Mouse (Mus musculus) embryonic facial prominence, embryonic 10.5 days (tissue): ENCODE data around the gene Zfp451. TPM values are rescaled to one million over a fixed set of nuclear protein-coding genes. Genes with fewer than 3 reads are reported as not detected.

ENCODE experiments used
- DNase-seq: peaks from one replicate; pipeline ENCODE4 v3.0.0-alpha.2; 2017; ENCODE audit warnings: low spot score
- H3K27ac ChIP-seq: fragments of 300-500 bp; sonication (generic); replicated peaks from 2 replicates; pipeline ENCODE4 v1.5.1; 2016; ENCODE audit warnings: mild to moderate bottlenecking
- H3K27me3 ChIP-seq: fragments of 300-500 bp; sonication (generic); replicated peaks from 2 replicates; pipeline ENCODE4 v1.6.1; 2016; ENCODE audit warnings: low read depth, mild to moderate bottlenecking; ENCODE audit not compliant: poor library complexity, severe bottlenecking
- H3K36me3 ChIP-seq: fragments of 300-500 bp; sonication (generic); replicated peaks from 2 replicates; pipeline ENCODE4 v1.6.1; 2016; ENCODE audit warnings: mild to moderate bottlenecking, moderate library complexity
- H3K4me1 ChIP-seq: fragments of 300-500 bp; sonication (generic); 2 replicates; pipeline ENCODE4 v1.6.1; 2016
- H3K4me3 ChIP-seq: fragments of 300-500 bp; sonication (generic); 2 replicates; pipeline ENCODE4 v1.5.1; 2016; ENCODE audit warnings: mild to moderate bottlenecking, moderate library complexity
- H3K9me3 ChIP-seq: fragments of 300-500 bp; sonication (generic); 2 replicates; pipeline ENCODE4 v1.6.1; 2016; ENCODE audit warnings: mild to moderate bottlenecking
- WGBS: fragments of 180-500 bp; shearing (Covaris S2); methylation state at CpG from one replicate; pipeline ENCODE4 v1.1.7; 2016; 5-methylcytosine and 5-hydroxymethylcytosine counted together
- polyA plus RNA-seq: library from polyadenylated mRNA; unstranded; fragments of >200 nt; fragmentation: Nextera tagmentation; extraction: Ambion mirVana; gene quantifications from 2 replicates; pipeline ENCODE4 v1.2.1, GENCODE M21; 2016

The Zfp451 gene
- polyA plus RNA-seq, 1 experiment from 2014 or later, result 35.7 TPM

DNA sequence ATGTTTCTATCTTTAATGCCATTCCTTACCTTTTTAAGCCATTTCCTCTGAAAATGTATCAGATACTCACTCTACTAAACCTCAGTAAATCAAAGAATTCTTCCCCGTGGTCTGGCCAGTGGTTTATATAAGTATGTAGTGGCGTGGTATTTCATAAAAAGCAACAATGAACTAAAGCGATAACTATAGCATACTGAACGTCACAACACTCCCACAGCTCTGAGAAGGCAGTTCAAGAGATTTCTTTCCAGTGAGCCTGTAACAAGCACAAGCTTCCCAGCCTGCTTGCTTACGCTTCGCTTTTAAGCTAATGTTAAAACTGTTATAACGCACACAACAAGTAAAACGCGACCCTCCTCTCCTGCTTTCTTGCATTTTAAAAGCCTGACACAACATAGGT lies 42.3 kb downstream of the Zfp451 start:
- Histone ChIP-seq H3K27me3 (no peaks in the 10 kb centered on the region), H3K4me1 (no peaks in the 10 kb centered on the region), H3K27ac (no peak overlapping the region), H3K36me3 (peaks cover 90% of the 10 kb centered on the region), H3K4me3 (no peak overlapping the region), H3K9me3 (no peaks in the 10 kb centered on the region)
- 94% methylated on average over 9 of the region's 9 CpGs for WGBS
- no peak for DNase-seq

DNA sequence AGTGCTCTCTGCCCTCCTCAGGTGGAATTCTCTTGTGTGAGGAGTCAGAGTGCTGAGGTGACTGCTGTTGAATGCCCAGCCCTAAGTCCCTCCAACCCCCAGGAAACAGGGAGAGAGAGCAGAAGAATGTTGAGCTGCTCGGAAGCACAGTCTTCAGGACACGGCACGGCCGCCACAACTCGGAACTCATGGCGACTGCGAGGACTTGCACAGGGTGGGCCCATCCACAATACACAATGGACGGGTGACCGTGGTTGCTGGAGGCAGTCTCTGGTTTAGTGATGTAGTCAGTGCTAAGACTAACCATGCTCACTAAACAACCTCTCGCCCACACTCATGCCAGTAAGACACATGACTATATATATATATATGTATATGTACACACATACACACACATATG lies 42.8 kb downstream of the Zfp451 start:
- no peak overlapping the region for H3K4me3 ChIP-seq
- no peaks in the 10 kb centered on the region for H3K9me3 ChIP-seq
- no peaks in the 10 kb centered on the region for H3K27me3 ChIP-seq
- 92% methylated on average over 10 of the region's 10 CpGs for WGBS
- H3K27ac ChIP-seq, result no peak overlapping the region
- no peaks in the 10 kb centered on the region for H3K4me1 ChIP-seq
- no peak for DNase-seq
- peaks cover 87% of the 10 kb centered on the region for H3K36me3 ChIP-seq

DNA sequence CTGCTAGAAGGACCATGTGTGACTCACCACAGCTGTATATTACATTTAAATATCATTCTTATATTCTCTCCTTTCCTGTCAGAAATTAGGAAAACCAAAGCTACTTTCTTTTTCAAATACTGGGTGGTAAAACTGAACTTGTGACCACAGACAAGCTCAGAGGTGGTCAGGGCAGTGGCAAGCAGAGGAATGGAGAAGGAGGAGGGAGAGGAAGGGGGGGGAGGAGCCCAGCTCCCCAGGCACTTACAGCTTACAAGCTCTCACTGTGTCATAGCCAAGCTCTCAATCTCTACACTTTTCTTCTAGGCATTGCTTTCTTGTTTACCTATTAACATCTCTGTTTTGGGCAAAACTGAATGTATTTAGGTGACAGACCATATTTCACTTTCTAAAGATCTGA lies 45.6 kb downstream of the Zfp451 start:
- H3K9me3 ChIP-seq, result no peaks in the 10 kb centered on the region
- no peak overlapping the region for H3K4me3 ChIP-seq
- no peaks in the 10 kb centered on the region for H3K4me1 ChIP-seq
- H3K27ac ChIP-seq, result no peak overlapping the region
- DNase-seq, result no peak
- H3K27me3 ChIP-seq, result no peaks in the 10 kb centered on the region
- H3K36me3 ChIP-seq, result peaks cover 77% of the 10 kb centered on the region

DNA sequence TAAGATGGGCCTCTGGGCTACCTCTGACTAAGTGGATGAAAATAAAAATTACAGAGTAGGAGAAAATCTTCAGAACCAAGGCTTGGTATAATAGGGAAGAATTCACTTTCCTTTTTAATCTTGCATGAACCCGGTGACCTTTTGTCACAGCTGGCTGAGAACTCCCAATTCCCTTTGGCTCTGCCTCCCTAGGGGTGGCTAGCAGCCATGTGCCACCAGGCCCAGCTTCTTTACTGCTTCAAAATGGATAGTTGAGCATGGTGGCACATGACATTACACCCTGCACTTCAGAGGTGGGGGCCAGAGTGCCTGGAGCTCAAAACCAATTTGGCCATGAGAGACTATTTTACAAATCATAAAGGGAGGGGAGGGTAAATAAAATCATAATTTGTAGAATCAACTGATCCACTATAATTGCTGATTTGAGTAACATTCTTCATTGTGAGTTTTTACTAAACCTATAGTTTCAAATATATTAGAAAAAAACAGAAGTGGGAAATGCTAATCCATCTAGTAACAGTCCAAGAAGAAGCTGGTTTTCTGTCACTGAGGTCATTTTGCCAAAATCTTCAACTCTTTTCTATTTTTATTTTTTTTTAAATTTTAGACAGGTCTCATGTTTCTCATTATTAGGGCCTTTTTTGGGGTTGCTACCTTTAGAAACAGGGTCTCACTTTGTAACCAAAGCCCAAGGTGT lies 46.2 kb downstream of the Zfp451 start:
- H3K27me3 ChIP-seq, result no peaks in the 10 kb centered on the region
- no peak overlapping the region for H3K4me3 ChIP-seq
- H3K9me3 ChIP-seq, result no peaks in the 10 kb centered on the region
- DNase-seq, result no peak
- H3K36me3 ChIP-seq, result peaks cover 73% of the 10 kb centered on the region
- 89% methylated on average over 1 of the region's 1 CpGs for WGBS
- no peak overlapping the region for H3K27ac ChIP-seq
- 0 out of 2 replicates have a peak, but pooled peaks cover 3% of the 10 kb centered on the region for H3K4me1 ChIP-seq

DNA sequence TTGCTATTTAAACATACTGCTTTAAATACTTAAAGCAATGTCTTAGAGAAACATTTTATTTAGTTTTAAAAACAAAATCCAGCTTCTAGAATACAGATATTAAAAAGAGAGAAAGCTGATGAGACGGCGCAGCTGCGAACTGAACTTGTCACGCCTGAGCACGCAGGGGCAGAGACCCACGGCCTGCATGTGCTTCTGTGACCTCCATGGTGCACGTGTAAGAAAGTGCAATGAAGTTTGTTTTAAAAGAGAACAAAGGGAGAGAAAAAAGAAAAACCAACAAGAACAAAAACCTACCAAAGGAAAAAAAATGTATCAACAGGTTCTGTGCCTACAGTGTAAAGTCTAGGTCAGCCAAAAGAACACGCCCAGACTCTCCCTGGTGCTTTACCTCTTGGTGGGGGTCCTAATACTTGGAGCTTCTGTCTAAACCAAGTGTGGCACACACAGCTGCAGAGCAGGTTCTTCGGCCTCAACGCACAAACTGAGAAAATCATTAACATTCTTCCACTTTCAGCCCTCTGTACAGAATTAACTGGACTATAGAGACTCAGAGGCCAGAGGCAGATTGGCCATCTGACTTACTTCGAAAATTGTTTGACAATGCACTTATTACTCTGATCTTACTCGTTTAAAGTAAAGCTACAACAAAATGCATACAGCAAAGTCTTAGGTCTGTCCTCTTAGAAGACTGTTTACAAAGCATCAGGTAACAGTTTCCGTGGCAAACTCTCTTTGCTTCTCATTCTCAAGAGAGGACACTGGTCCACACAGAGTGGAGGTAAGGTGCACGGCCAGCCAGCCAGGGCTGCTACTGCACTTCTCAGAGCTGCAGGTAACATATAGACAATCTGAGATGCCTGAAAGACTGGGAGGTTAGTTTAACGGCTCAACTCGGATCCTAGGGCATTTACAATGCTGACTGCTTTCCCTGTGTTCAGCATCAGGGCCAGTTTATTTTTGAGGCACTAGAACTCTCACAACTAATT lies 47.6 kb downstream of the Zfp451 start:
- no peaks in the 10 kb centered on the region for H3K9me3 ChIP-seq
- no peak overlapping the region for H3K27ac ChIP-seq
- H3K27me3 ChIP-seq, result no peaks in the 10 kb centered on the region
- 78% methylated on average over 16 of the region's 16 CpGs for WGBS
- H3K4me1 ChIP-seq, result 0 out of 2 replicates have a peak, but pooled peaks cover 5% of the 10 kb centered on the region
- DNase-seq, result no peak
- H3K4me3 ChIP-seq, result no peak overlapping the region
- peaks cover 70% of the 10 kb centered on the region for H3K36me3 ChIP-seq

DNA sequence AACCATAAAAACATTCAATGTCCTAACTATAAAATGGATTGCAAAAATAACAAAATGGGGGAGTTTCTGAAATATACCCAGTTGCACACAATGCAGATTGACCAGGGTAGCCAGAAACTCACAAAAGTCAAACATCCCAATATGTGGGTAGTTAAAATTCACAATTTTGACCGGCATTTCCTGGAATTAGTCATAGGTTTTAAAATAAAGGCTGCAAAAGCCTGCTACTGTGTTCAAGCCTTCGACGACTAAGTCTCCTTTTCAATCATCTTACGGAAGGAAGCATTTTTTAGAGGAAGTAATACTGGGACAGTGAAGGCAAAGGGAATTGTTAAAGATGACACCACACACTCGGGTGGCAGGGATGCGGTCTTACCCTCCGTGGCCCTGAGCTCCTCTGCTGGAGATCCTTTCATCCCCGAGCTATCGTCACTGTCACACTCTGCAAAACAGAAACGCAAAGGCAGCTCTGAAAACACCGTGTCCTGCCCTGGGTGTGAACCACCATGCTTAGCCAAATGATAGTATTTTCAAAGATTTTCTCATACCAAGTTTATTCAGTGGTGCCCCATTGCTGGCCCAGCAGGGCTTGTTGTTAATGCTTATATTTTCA lies 48.8 kb downstream of the Zfp451 start:
- 90% methylated on average over 11 of the region's 11 CpGs for WGBS
- H3K36me3 ChIP-seq, result peaks cover 68% of the 10 kb centered on the region
- DNase-seq, result no peak

DNA sequence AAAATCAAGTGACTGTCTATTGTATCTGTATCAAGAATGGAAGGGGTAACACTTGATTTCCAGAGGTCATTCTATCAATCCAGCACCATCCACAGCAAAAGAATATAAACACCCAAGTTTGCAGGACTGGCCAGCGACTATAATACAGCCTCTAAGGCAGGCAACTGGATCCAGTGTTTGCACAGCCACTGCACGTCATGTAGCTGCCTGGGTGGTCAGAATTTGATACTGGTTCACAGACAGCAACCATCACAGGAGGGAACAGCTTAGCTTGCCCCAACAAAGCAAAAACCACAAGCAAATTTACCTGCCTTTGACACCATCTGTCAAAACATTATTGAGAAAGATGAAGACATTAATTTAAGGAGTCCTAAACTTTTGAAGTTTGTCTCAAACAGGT lies 50.6 kb downstream of the Zfp451 start:
- WGBS, result 33% methylated on average over 2 of the region's 2 CpGs
- DNase-seq, result peak; percentile 54
- no peak overlapping the region for H3K4me3 ChIP-seq

More for the DNA sequence above, 48.8 kb downstream of the Zfp451 start:
- H3K27me3 ChIP-seq, result no peaks in the 10 kb centered on the region
- H3K9me3 ChIP-seq, result no peaks in the 10 kb centered on the region
- H3K27ac ChIP-seq, result no peak overlapping the region
- H3K4me1 ChIP-seq, result 0 out of 2 replicates have a peak, but pooled peaks cover 5% of the 10 kb centered on the region
- no peak overlapping the region for H3K4me3 ChIP-seq

DNA sequence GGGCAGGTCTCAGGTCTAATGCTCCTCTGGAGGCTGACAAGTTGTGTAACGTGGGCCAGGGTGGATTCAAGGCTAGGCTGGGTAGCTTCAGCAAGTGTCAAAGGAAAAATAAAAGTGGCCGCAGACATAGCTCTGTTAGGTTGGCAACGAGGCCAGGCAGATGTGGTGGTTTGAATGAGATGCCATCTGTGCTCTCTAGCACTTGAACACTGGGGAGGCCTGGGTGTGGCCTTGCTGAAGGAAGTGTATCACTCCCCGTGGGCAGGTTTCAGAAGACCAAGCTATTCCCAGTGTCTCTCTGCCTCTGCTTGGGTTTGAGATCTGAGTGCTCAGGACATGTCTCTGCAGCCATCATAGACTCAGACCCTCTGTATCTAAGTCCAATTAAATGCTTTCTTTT lies 55.9 kb downstream of the Zfp451 start:
- Histone ChIP-seq H3K9me3 (no peaks in the 10 kb centered on the region), H3K27ac (no peak overlapping the region), H3K36me3 (peaks cover 48% of the 10 kb centered on the region), H3K4me1 (peaks cover 34% of the 10 kb centered on the region), H3K4me3 (no peak overlapping the region), H3K27me3 (no peaks in the 10 kb centered on the region)
- 68% methylated on average over 4 of the region's 4 CpGs for whole genome bisulfite sequencing
- no peak for DNase-seq

More for the DNA sequence above, 50.6 kb downstream of the Zfp451 start:
- no peak overlapping the region for H3K27ac ChIP-seq
- 0 out of 2 replicates have a peak, but pooled peaks cover 5% of the 10 kb centered on the region for H3K4me1 ChIP-seq
- peaks cover 61% of the 10 kb centered on the region for H3K36me3 ChIP-seq
- H3K9me3 ChIP-seq, result no peaks in the 10 kb centered on the region
- no peaks in the 10 kb centered on the region for H3K27me3 ChIP-seq

DNA sequence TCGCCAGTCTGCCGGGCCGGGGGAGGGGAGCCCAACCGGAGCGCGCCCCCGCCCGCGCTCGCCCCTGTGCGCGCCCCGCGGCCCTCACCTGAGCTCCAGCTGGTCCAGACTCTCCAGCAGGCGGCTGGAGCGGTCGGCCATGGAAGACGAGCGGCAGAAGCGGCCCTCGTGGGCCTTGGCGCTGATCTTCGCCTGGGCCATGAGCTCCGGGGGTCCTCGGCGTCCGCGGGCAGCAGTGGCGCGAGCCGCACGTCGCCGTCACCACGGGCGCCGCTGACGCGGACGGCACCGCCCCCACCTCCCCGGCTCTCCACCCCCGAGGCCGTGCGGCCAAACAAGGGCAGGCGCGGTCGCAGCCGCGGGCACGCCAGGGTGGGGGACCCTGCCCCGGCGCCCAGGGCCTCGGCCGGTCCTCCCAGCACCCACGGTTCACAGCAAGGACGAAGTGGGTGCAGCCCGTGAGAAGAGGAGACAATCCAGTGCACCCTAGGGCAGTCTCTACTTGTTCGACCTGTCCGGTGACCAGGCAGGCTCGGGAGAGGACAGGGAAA lies 56.8 kb downstream of the Zfp451 start, which contains the start of gene Bag2:
Gene Bag2 (minus strand): TSS at position 305 of the 551 bp plus-strand sequence.
- peaks cover 30% of the 10 kb centered on the region for H3K4me1 ChIP-seq
- H3K36me3 ChIP-seq, result peaks cover 52% of the 10 kb centered on the region
- H3K4me3 ChIP-seq, result peak within 1 kb of the TSS; percentile 80
- H3K27me3 ChIP-seq, result no peaks in the 10 kb centered on the region
- WGBS, result 3% methylated on average over 61 of the region's 61 CpGs
- DNase-seq, result peak; percentile 80
- no peaks in the 10 kb centered on the region for H3K9me3 ChIP-seq
- peak within 1 kb of the TSS; percentile 93 for H3K27ac ChIP-seq

DNA sequence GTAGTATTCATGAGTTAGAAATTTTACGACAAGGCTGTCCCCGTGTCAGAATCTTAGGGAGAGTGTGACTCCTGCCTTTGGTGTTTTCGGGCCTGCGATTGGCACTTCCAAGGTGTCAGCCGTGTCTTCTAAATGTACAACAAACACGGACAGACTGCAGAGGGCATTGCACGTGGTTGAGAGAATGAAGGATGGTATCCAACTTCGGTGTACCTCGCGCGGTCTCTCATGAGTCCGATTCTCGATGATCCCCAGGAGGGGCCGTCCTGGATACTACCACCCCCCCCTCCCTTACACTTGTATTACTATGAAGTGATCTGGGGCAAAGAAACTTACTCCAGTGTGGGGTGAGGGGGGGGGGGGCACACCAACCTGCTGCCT lies 57.4 kb downstream of the Zfp451 start:
- Histone ChIP-seq H3K4me3 (peak overlapping the region; percentile 80), H3K4me1 (peaks cover 30% of the 10 kb centered on the region), H3K27me3 (no peaks in the 10 kb centered on the region), H3K36me3 (peaks cover 52% of the 10 kb centered on the region), H3K27ac (peak overlapping the region; percentile 93), H3K9me3 (no peaks in the 10 kb centered on the region)
- no peak for DNase-seq
- 11% methylated on average over 14 of the region's 14 CpGs for WGBS

DNA sequence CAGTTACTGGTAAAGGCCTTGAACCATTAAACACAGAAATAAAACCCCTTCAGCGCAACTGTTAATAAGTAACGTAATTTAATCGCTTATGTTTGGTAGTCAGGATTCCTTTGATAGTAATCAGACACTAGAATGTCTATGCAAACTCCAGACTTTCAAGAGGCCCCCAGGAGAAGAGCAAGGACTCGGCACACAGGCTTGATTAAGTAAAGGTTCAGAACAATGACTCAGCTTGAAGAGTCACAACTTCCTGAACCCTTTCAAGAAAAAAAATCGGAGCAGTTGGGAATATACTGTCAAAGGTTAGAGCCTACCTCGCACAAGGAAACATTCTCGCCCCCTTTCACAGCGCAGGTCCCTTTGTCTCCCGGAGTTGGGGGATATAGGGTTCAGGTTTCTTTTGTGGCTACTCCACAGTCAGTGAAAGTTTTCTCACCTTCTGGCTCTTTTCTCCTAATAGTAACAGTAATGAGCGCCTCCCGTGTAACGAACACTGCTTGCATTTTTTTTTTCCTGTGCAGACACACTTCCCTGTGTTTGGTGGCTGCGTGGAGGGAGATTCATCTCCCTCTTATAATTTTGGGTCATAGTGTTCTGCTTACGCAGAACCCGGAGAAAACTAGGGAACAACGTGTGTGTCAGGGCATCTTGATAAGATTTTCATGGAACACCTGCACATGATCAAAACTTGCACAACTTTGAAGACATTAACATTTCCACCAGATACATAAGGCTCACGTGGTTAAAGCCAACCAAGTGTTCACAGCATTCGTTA lies 58.0 kb downstream of the Zfp451 start:
- no peaks in the 10 kb centered on the region for H3K27me3 ChIP-seq
- 34% methylated on average over 18 of the region's 18 CpGs for WGBS
- peak overlapping the region; percentile 93 for H3K27ac ChIP-seq
- H3K9me3 ChIP-seq, result no peaks in the 10 kb centered on the region
- peaks cover 30% of the 10 kb centered on the region for H3K4me1 ChIP-seq
- peak; percentile 21 for DNase-seq
- H3K4me3 ChIP-seq, result peak overlapping the region; percentile 80
- peaks cover 49% of the 10 kb centered on the region for H3K36me3 ChIP-seq
